Mouse (Mus musculus) thymus, adult 2 months (tissue): ENCODE data around the gene Adgra1.

Experiments used
- CTCF ChIP-seq: fragments of 200-500 bp; IDR thresholded peaks from 2 replicates; pipeline ENCODE4 v1.5.1; 2012; ENCODE audit warnings: mild to moderate bottlenecking, control low read depth, low read length, moderate library complexity, borderline replicate concordance; ENCODE audit not compliant: control insufficient read depth, poor library complexity, insufficient read depth; ENCODE audit errors: extremely low read depth
- POLR2A ChIP-seq: fragments of 200-500 bp; IDR thresholded peaks from 2 replicates; pipeline ENCODE4 v1.6.1; 2012; ENCODE audit warnings: mild to moderate bottlenecking, low read length, control low read depth, moderate library complexity; ENCODE audit not compliant: control insufficient read depth, poor library complexity, insufficient read depth; ENCODE audit errors: extremely low read depth

- no peak for TF ChIP-seq CTCF
- no peak for TF ChIP-seq POLR2A
Measured at GRCm38 (mm10) chr7:139810036-139810435, 23.9 kb upstream of the Adgra1 start.
